Mouse (Mus musculus) intestine, embryonic 15.5 days (tissue): Measurements from ENCODE around the gene Lrrtm3. TPM values are rescaled to one million over a fixed set of nuclear protein-coding genes. Genes with fewer than 3 reads are reported as not detected.

Experiments
- ATAC-seq: fragments of 200-750 bp; cut with Nextera tagmentation; 2 replicates; pipeline ENCODE4 v1.8.0; 2017; ENCODE audit warnings: moderate TSS enrichment, moderate library complexity
- H3K27ac ChIP-seq: fragments of 300-500 bp; sonication (generic); 2 replicates; pipeline ENCODE4 v1.5.1; 2015; ENCODE audit warnings: mild to moderate bottlenecking, inconsistent platforms
- H3K27me3 ChIP-seq: fragments of 300-500 bp; sonication (generic); replicated peaks from 2 replicates; pipeline ENCODE4 v1.6.1; 2015; ENCODE audit warnings: inconsistent platforms
- H3K36me3 ChIP-seq: fragments of 300-500 bp; sonication (generic); 2 replicates; pipeline ENCODE4 v1.6.1; 2015; ENCODE audit warnings: inconsistent platforms
- H3K4me1 ChIP-seq: fragments of 300-500 bp; sonication (generic); replicated peaks from 2 replicates; pipeline ENCODE4 v1.6.1; 2015; ENCODE audit warnings: inconsistent platforms
- H3K4me2 ChIP-seq: fragments of 300-500 bp; sonication (generic); replicated peaks from 2 replicates; pipeline ENCODE4 v1.6.1; 2015; ENCODE audit warnings: mild to moderate bottlenecking, inconsistent platforms
- H3K4me3 ChIP-seq: fragments of 300-500 bp; sonication (generic); replicated peaks from 2 replicates; pipeline ENCODE4 v1.5.1; 2015; ENCODE audit warnings: inconsistent platforms
- H3K9ac ChIP-seq: fragments of 300-500 bp; sonication (generic); 2 replicates; pipeline ENCODE4 v1.6.1; 2015; ENCODE audit warnings: inconsistent platforms
- H3K9me3 ChIP-seq: fragments of 300-500 bp; sonication (generic); 2 replicates; pipeline ENCODE4 v1.6.1; 2016; ENCODE audit warnings: inconsistent platforms
- WGBS: fragments of 180-500 bp; shearing (Covaris S2); methylation state at CpG from one replicate; pipeline ENCODE4 v1.1.7; 2015; 5-methylcytosine and 5-hydroxymethylcytosine counted together
- polyA plus RNA-seq: library from polyadenylated mRNA; unstranded; fragments of >200 nt; fragmentation: Nextera tagmentation; extraction: Ambion mirVana; gene quantifications from 2 replicates; pipeline ENCODE4 v1.2.1, GENCODE M21; 2015

Gene Lrrtm3
- polyA plus RNA-seq, 1 experiment from 2014 or later, result 4.0 TPM

- ATAC-seq, result no peak
- Histone ChIP-seq H3K27me3 (no peaks in the 10 kb centered on the region), H3K4me2 (no peak overlapping the region), H3K27ac (no peak overlapping the region), H3K4me3 (no peak overlapping the region), H3K36me3 (no peaks in the 10 kb centered on the region), H3K9me3 (no peaks in the 10 kb centered on the region), H3K9ac (no peak overlapping the region), H3K4me1 (no peaks in the 10 kb centered on the region)
- 16% methylated on average over 6 of the region's 7 CpGs for WGBS
These were observed 135.7 kb downstream of the Lrrtm3 start for GRCm38 (mm10) chr10:63954308-63954930.

- no peak for ATAC-seq
- no peaks in the 10 kb centered on the region for H3K9me3 ChIP-seq
- H3K36me3 ChIP-seq, result no peaks in the 10 kb centered on the region
- no peaks in the 10 kb centered on the region for H3K27me3 ChIP-seq
- 84% methylated on average over 1 of the region's 1 CpGs for WGBS
- H3K27ac ChIP-seq, result no peak overlapping the region
- H3K9ac ChIP-seq, result no peak overlapping the region
- no peak overlapping the region for H3K4me3 ChIP-seq
- no peaks in the 10 kb centered on the region for H3K4me1 ChIP-seq
- no peak overlapping the region for H3K4me2 ChIP-seq
These were observed 138.6 kb downstream of the Lrrtm3 start for GRCm38 (mm10) chr10:63951481-63951880.

- Histone ChIP-seq H3K27ac (no peak overlapping the region), H3K27me3 (no peaks in the 10 kb centered on the region), H3K4me2 (no peak overlapping the region), H3K36me3 (no peaks in the 10 kb centered on the region), H3K9ac (no peak overlapping the region), H3K4me1 (no peaks in the 10 kb centered on the region), H3K9me3 (no peaks in the 10 kb centered on the region), H3K4me3 (no peak overlapping the region)
- WGBS, result 51% methylated on average over 8 of the region's 8 CpGs
- ATAC-seq, result no peak
These were observed 139.2 kb downstream of the Lrrtm3 start for GRCm38 (mm10) chr10:63950867-63951266.

GRCm38 (mm10) chr10:63947266-63947665 lies 142.8 kb downstream of the Lrrtm3 start:
- Histone ChIP-seq H3K4me1 (no peaks in the 10 kb centered on the region), H3K36me3 (no peaks in the 10 kb centered on the region), H3K9me3 (no peaks in the 10 kb centered on the region), H3K9ac (no peak overlapping the region), H3K4me2 (no peak overlapping the region), H3K27me3 (no peaks in the 10 kb centered on the region), H3K4me3 (no peak overlapping the region), H3K27ac (no peak overlapping the region)
- 83% methylated on average over 4 of the region's 4 CpGs for WGBS
- ATAC-seq, result no peak

GRCm38 (mm10) chr10:63945534-63945933 lies 144.5 kb downstream of the Lrrtm3 start:
- H3K9me3 ChIP-seq, result no peaks in the 10 kb centered on the region
- 77% methylated on average over 3 of the region's 3 CpGs for WGBS

GRCm38 (mm10) chr10:63933946-63934345 lies 156.1 kb downstream of the Lrrtm3 start:
- ATAC-seq, result no peak
- no peaks in the 10 kb centered on the region for H3K36me3 ChIP-seq

More at GRCm38 (mm10) chr10:63945534-63945933, 144.5 kb downstream of the Lrrtm3 start:
- Histone ChIP-seq H3K9ac (no peak overlapping the region), H3K27ac (no peak overlapping the region), H3K4me3 (no peak overlapping the region), H3K27me3 (no peaks in the 10 kb centered on the region), H3K36me3 (no peaks in the 10 kb centered on the region), H3K4me2 (no peak overlapping the region), H3K4me1 (no peaks in the 10 kb centered on the region)
- no peak for ATAC-seq

GRCm38 (mm10) chr10:63927334-63927733 lies 162.7 kb downstream of the Lrrtm3 start, which contains the start of gene Gm10118:
TSS of gene Gm10118 (minus strand) at chr10:63927434.
- Histone ChIP-seq H3K9me3 (no peaks in the 10 kb centered on the region), H3K27ac (no peak within 1 kb of the TSS), H3K36me3 (no peaks in the 10 kb centered on the region), H3K4me3 (no peak within 1 kb of the TSS), H3K4me2 (no peak within 1 kb of the TSS), H3K27me3 (no peaks in the 10 kb centered on the region), H3K4me1 (no peaks in the 10 kb centered on the region), H3K9ac (no peak within 1 kb of the TSS)
- no peak for ATAC-seq

More at GRCm38 (mm10) chr10:63933946-63934345, 156.1 kb downstream of the Lrrtm3 start:
- H3K4me3 ChIP-seq, result no peak overlapping the region
- WGBS, result 67% methylated on average over 5 of the region's 5 CpGs
- no peaks in the 10 kb centered on the region for H3K27me3 ChIP-seq
- H3K4me2 ChIP-seq, result no peak overlapping the region
- H3K9ac ChIP-seq, result no peak overlapping the region
- no peaks in the 10 kb centered on the region for H3K4me1 ChIP-seq
- no peak overlapping the region for H3K27ac ChIP-seq
- no peaks in the 10 kb centered on the region for H3K9me3 ChIP-seq

- Histone ChIP-seq H3K9ac (no peak overlapping the region), H3K4me3 (no peak overlapping the region), H3K9me3 (no peaks in the 10 kb centered on the region), H3K27me3 (no peaks in the 10 kb centered on the region), H3K4me2 (no peak overlapping the region), H3K27ac (no peak overlapping the region), H3K36me3 (no peaks in the 10 kb centered on the region), H3K4me1 (no peaks in the 10 kb centered on the region)
- no peak for ATAC-seq
These were observed 181.2 kb downstream of the Lrrtm3 start for GRCm38 (mm10) chr10:63908878-63909277.

- Histone ChIP-seq H3K27ac (no peak overlapping the region), H3K4me1 (no peaks in the 10 kb centered on the region)
These were observed 190.2 kb downstream of the Lrrtm3 start for GRCm38 (mm10) chr10:63899891-63900290.

GRCm38 (mm10) chr10:63894612-63895011 lies 195.5 kb downstream of the Lrrtm3 start:
- H3K4me1 ChIP-seq, result no peaks in the 10 kb centered on the region
- no peaks in the 10 kb centered on the region for H3K36me3 ChIP-seq
- no peak overlapping the region for H3K9ac ChIP-seq
- ATAC-seq, result no peak
- H3K27ac ChIP-seq, result no peak overlapping the region
- 90% methylated on average over 5 of the region's 5 CpGs for WGBS
- H3K9me3 ChIP-seq, result no peaks in the 10 kb centered on the region
- H3K27me3 ChIP-seq, result no peaks in the 10 kb centered on the region
- no peak overlapping the region for H3K4me2 ChIP-seq
- H3K4me3 ChIP-seq, result no peak overlapping the region

More at GRCm38 (mm10) chr10:63899891-63900290, 190.2 kb downstream of the Lrrtm3 start:
- no peaks in the 10 kb centered on the region for H3K9me3 ChIP-seq
- H3K4me2 ChIP-seq, result no peak overlapping the region
- no peak overlapping the region for H3K4me3 ChIP-seq
- no peaks in the 10 kb centered on the region for H3K36me3 ChIP-seq
- ATAC-seq, result no peak
- H3K9ac ChIP-seq, result no peak overlapping the region
- no peaks in the 10 kb centered on the region for H3K27me3 ChIP-seq

GRCm38 (mm10) chr10:63886449-63887088 lies 203.5 kb downstream of the Lrrtm3 start:
- no peak overlapping the region for H3K27ac ChIP-seq

GRCm38 (mm10) chr10:63880462-63880903 lies 209.6 kb downstream of the Lrrtm3 start:
- no peaks in the 10 kb centered on the region for H3K4me1 ChIP-seq
- no peaks in the 10 kb centered on the region for H3K36me3 ChIP-seq
- no peak for ATAC-seq
- H3K4me2 ChIP-seq, result no peak overlapping the region
- no peaks in the 10 kb centered on the region for H3K27me3 ChIP-seq
- H3K27ac ChIP-seq, result no peak overlapping the region
- H3K9ac ChIP-seq, result no peak overlapping the region
- no peak overlapping the region for H3K4me3 ChIP-seq
- no peaks in the 10 kb centered on the region for H3K9me3 ChIP-seq
- WGBS, result 80% methylated on average over 5 of the region's 5 CpGs

More at GRCm38 (mm10) chr10:63886449-63887088, 203.5 kb downstream of the Lrrtm3 start:
- Histone ChIP-seq H3K36me3 (no peaks in the 10 kb centered on the region), H3K9ac (no peak overlapping the region), H3K4me2 (peak overlapping the region; percentile 18; the same call in 1 of the 2 replicates), H3K4me3 (no peak overlapping the region), H3K27me3 (no peaks in the 10 kb centered on the region), H3K4me1 (no peaks in the 10 kb centered on the region), H3K9me3 (no peaks in the 10 kb centered on the region)
- whole genome bisulfite sequencing, result 64% methylated on average over 23 of the region's 23 CpGs
- ATAC-seq, result no peak
